Mouse (Mus musculus): ENCODE data around the gene Cx3cr1. TPM values are rescaled to one million over a fixed set of nuclear protein-coding genes. Genes with fewer than 3 reads are reported as not detected.

Gene Cx3cr1
- polyA plus RNA-seq, 1 experiment: 65.4 TPM

- TF ChIP-seq CTCF (IDR thresholded peaks at IDR 0.05; ENCODE audit: low read depth, low read length): no peak
- no peak for TF ChIP-seq POLR2A (IDR thresholded peaks at IDR 0.05; ENCODE audit: borderline replicate concordance, low read depth, low read length)
- Histone ChIP-seq H3K27ac (ENCODE audit: insufficient read depth, low read depth, low read length) (no peak overlapping the region), H3K4me3 (ENCODE audit: insufficient read depth, low read length) (no peak overlapping the region), H3K4me1 (ENCODE audit: control insufficient read depth, insufficient read depth, low read length) (peaks cover 20% of the 10 kb centered on the region)
Measured at GRCm38 (mm10) chr9:119973281-119973680, 96.4 kb downstream of the Cx3cr1 start.

GRCm38 (mm10) chr9:119972582-119972981 lies 97.1 kb downstream of the Cx3cr1 start:
- H3K27ac ChIP-seq (ENCODE audit: insufficient read depth, low read depth, low read length): no peak overlapping the region
- H3K4me3 ChIP-seq (ENCODE audit: insufficient read depth, low read length): no peak overlapping the region
- no peak for TF ChIP-seq POLR2A (IDR thresholded peaks at IDR 0.05; ENCODE audit: borderline replicate concordance, low read depth, low read length)
- no peak for TF ChIP-seq CTCF (IDR thresholded peaks at IDR 0.05; ENCODE audit: low read depth, low read length)
- peaks cover 13% of the 10 kb centered on the region for H3K4me1 ChIP-seq (ENCODE audit: control insufficient read depth, insufficient read depth, low read length)

GRCm38 (mm10) chr9:119972166-119972565 lies 97.5 kb downstream of the Cx3cr1 start:
- no peak overlapping the region for H3K27ac ChIP-seq (ENCODE audit: insufficient read depth, low read depth, low read length)
- H3K4me3 ChIP-seq (ENCODE audit: insufficient read depth, low read length): no peak overlapping the region
- no peak for TF ChIP-seq CTCF (IDR thresholded peaks at IDR 0.05; ENCODE audit: low read depth, low read length)
- no peak for TF ChIP-seq POLR2A (IDR thresholded peaks at IDR 0.05; ENCODE audit: borderline replicate concordance, low read depth, low read length)
- H3K4me1 ChIP-seq (ENCODE audit: control insufficient read depth, insufficient read depth, low read length): peaks cover 9% of the 10 kb centered on the region

- no peaks in the 10 kb centered on the region for H3K4me1 ChIP-seq (ENCODE audit: control insufficient read depth, insufficient read depth, low read length)
- no peak overlapping the region for H3K4me3 ChIP-seq (ENCODE audit: insufficient read depth, low read length)
- H3K27ac ChIP-seq (ENCODE audit: insufficient read depth, low read depth, low read length): no peak overlapping the region
- TF ChIP-seq POLR2A (IDR thresholded peaks at IDR 0.05; ENCODE audit: borderline replicate concordance, low read depth, low read length) (no peak), CTCF (IDR thresholded peaks at IDR 0.05; ENCODE audit: low read depth, low read length) (no peak)
Measured at GRCm38 (mm10) chr9:119970763-119971656, 98.7 kb downstream of the Cx3cr1 start.

GRCm38 (mm10) chr9:119970221-119970620 lies 99.5 kb downstream of the Cx3cr1 start:
- Histone ChIP-seq H3K27ac (ENCODE audit: insufficient read depth, low read depth, low read length) (no peak overlapping the region), H3K4me3 (ENCODE audit: insufficient read depth, low read length) (no peak overlapping the region), H3K4me1 (ENCODE audit: control insufficient read depth, insufficient read depth, low read length) (no peaks in the 10 kb centered on the region)
- TF ChIP-seq CTCF (IDR thresholded peaks at IDR 0.05; ENCODE audit: low read depth, low read length) (no peak), POLR2A (IDR thresholded peaks at IDR 0.05; ENCODE audit: borderline replicate concordance, low read depth, low read length) (no peak)

GRCm38 (mm10) chr9:119969811-119970210 lies 99.9 kb downstream of the Cx3cr1 start:
- no peak for TF ChIP-seq CTCF (IDR thresholded peaks at IDR 0.05; ENCODE audit: low read depth, low read length)
- no peak for TF ChIP-seq POLR2A (IDR thresholded peaks at IDR 0.05; ENCODE audit: borderline replicate concordance, low read depth, low read length)
- H3K27ac ChIP-seq (ENCODE audit: insufficient read depth, low read depth, low read length): no peak overlapping the region
- no peaks in the 10 kb centered on the region for H3K4me1 ChIP-seq (ENCODE audit: control insufficient read depth, insufficient read depth, low read length)
- H3K4me3 ChIP-seq (ENCODE audit: insufficient read depth, low read length): no peak overlapping the region

- TF ChIP-seq POLR2A (IDR thresholded peaks at IDR 0.05; ENCODE audit: borderline replicate concordance, low read depth, low read length): no peak
- H3K4me1 ChIP-seq (ENCODE audit: control insufficient read depth, insufficient read depth, low read length): peaks cover 7% of the 10 kb centered on the region
Measured at GRCm38 (mm10) chr9:119966221-119966910, 103.3 kb downstream of the Cx3cr1 start.

GRCm38 (mm10) chr9:119965186-119965585 lies 104.5 kb downstream of the Cx3cr1 start:
- Histone ChIP-seq H3K4me1 (ENCODE audit: control insufficient read depth, insufficient read depth, low read length) (peaks cover 7% of the 10 kb centered on the region), H3K4me3 (ENCODE audit: insufficient read depth, low read length) (no peak overlapping the region), H3K27ac (ENCODE audit: insufficient read depth, low read depth, low read length) (no peak overlapping the region)
- TF ChIP-seq POLR2A (IDR thresholded peaks at IDR 0.05; ENCODE audit: borderline replicate concordance, low read depth, low read length) (no peak), CTCF (IDR thresholded peaks at IDR 0.05; ENCODE audit: low read depth, low read length) (no peak)

More at GRCm38 (mm10) chr9:119966221-119966910, 103.3 kb downstream of the Cx3cr1 start:
- no peak overlapping the region for H3K27ac ChIP-seq (ENCODE audit: insufficient read depth, low read depth, low read length)
- H3K4me3 ChIP-seq (ENCODE audit: insufficient read depth, low read length): no peak overlapping the region

GRCm38 (mm10) chr9:119964206-119964605 lies 105.5 kb downstream of the Cx3cr1 start:
- peaks cover 7% of the 10 kb centered on the region for H3K4me1 ChIP-seq (ENCODE audit: control insufficient read depth, insufficient read depth, low read length)
- TF ChIP-seq POLR2A (IDR thresholded peaks at IDR 0.05; ENCODE audit: borderline replicate concordance, low read depth, low read length) (no peak), CTCF (IDR thresholded peaks at IDR 0.05; ENCODE audit: low read depth, low read length) (no peak)
- H3K27ac ChIP-seq (ENCODE audit: insufficient read depth, low read depth, low read length): no peak overlapping the region
- no peak overlapping the region for H3K4me3 ChIP-seq (ENCODE audit: insufficient read depth, low read length)

Data from bone marrow macrophage, adult 2 months (primary cell).